Mouse (Mus musculus) liver, postnatal 0 days (tissue): ENCODE measurements around the gene Gpatch8. TPM values are rescaled to one million over a fixed set of nuclear protein-coding genes. Genes with fewer than 3 reads are reported as not detected.

ENCODE experiments used
- ATAC-seq: fragments of 200-750 bp; cut with Nextera tagmentation; 2 replicates; pipeline ENCODE4 v1.8.0; 2017; ENCODE audit warnings: mild to moderate bottlenecking, moderate library complexity
- DNase-seq: peaks from one replicate; pipeline ENCODE4 v3.0.0-alpha.2; 2016
- H3K27ac ChIP-seq: fragments of 300-500 bp; sonication (generic); 2 replicates; pipeline ENCODE4 v1.5.1; 2014; ENCODE audit warnings: antibody characterized with exemption, moderate library complexity, mild to moderate bottlenecking, low read depth
- H3K27me3 ChIP-seq: fragments of 300-500 bp; sonication (generic); 2 replicates; pipeline ENCODE4 v1.6.1; 2014; ENCODE audit warnings: low read length, control low read depth, mixed read lengths; ENCODE audit not compliant: insufficient read depth
- H3K36me3 ChIP-seq: fragments of 300-500 bp; sonication (generic); replicated peaks from 2 replicates; pipeline ENCODE4 v1.6.1; 2014; ENCODE audit warnings: mild to moderate bottlenecking, control low read depth, low read length, moderate library complexity, mixed read lengths; ENCODE audit not compliant: insufficient read depth
- H3K4me1 ChIP-seq: fragments of 300-500 bp; sonication (generic); 2 replicates; pipeline ENCODE4 v1.6.1; 2014; ENCODE audit warnings: antibody characterized with exemption, mild to moderate bottlenecking, control low read depth; ENCODE audit not compliant: insufficient read depth
- H3K4me2 ChIP-seq: fragments of 300-500 bp; sonication (generic); 2 replicates; pipeline ENCODE4 v1.6.1; 2014; ENCODE audit warnings: low read depth, mild to moderate bottlenecking, low read length, moderate library complexity, mixed read lengths
- H3K4me3 ChIP-seq: fragments of 300-500 bp; sonication (generic); 2 replicates; pipeline ENCODE4 v1.5.1; 2014; ENCODE audit warnings: low read depth, low read length
- H3K9ac ChIP-seq: fragments of 300-500 bp; sonication (generic); replicated peaks from 2 replicates; pipeline ENCODE4 v1.6.1; 2014; ENCODE audit warnings: mild to moderate bottlenecking, moderate library complexity
- H3K9me3 ChIP-seq: fragments of 300-500 bp; sonication (generic); 2 replicates; pipeline ENCODE4 v1.6.1; 2016; ENCODE audit warnings: mild to moderate bottlenecking, control low read depth, low read length, mixed read lengths
- CTCF ChIP-seq: sonication (generic); IDR thresholded peaks from 2 replicates; pipeline ENCODE4 v1.5.1; 2016; ENCODE audit warnings: antibody characterized with exemption, low read depth
- EP300 ChIP-seq: IDR thresholded peaks from 2 replicates; pipeline ENCODE4 v1.6.1; 2016; ENCODE audit warnings: antibody characterized with exemption, low read depth, mild to moderate bottlenecking
- WGBS: fragments of 180-500 bp; shearing (Covaris S2); extraction: QIAGEN DNeasy Blood & Tissue Kit; methylation state at CpG from one replicate; pipeline ENCODE4 v1.1.7; 2014; ENCODE audit not compliant: insufficient replicate concordance; 5-methylcytosine and 5-hydroxymethylcytosine counted together
- polyA plus RNA-seq: library from polyadenylated mRNA; unstranded; fragments of >200 nt; fragmentation: Nextera tagmentation; extraction: Ambion mirVana; gene quantifications from 2 replicates; pipeline ENCODE4 v1.2.1, GENCODE M21; 2015

Gene Gpatch8
- polyA plus RNA-seq, 1 experiment from 2014 or later: 12.2 TPM

- H3K4me1 ChIP-seq: peaks cover 8% of the 10 kb centered on the region
- H3K36me3 ChIP-seq: no peaks in the 10 kb centered on the region
- no peak overlapping the region for H3K27ac ChIP-seq
- no peaks in the 10 kb centered on the region for H3K9me3 ChIP-seq
- no peak overlapping the region for H3K9ac ChIP-seq
- DNase-seq (no peak), ATAC-seq (no peak)
- WGBS: 75% methylated on average over 3 of the region's 3 CpGs
- no peak overlapping the region for H3K4me3 ChIP-seq
- no peak overlapping the region for H3K4me2 ChIP-seq
- no peak for TF ChIP-seq EP300
- peak; percentile 38 for TF ChIP-seq CTCF
- peaks cover 46% of the 10 kb centered on the region for H3K27me3 ChIP-seq
Observed at GRCm38 (mm10) chr11:102441434-102441833, 114.8 kb downstream of the Gpatch8 start.

- TF ChIP-seq EP300: no peak
- no peak for TF ChIP-seq CTCF
- Histone ChIP-seq H3K9me3 (no peaks in the 10 kb centered on the region), H3K27me3 (peaks cover 34% of the 10 kb centered on the region), H3K4me2 (no peak overlapping the region), H3K27ac (no peak overlapping the region), H3K36me3 (peaks cover 9% of the 10 kb centered on the region), H3K9ac (no peak overlapping the region), H3K4me3 (no peak overlapping the region), H3K4me1 (peaks cover 8% of the 10 kb centered on the region)
- no peak for ATAC-seq
- WGBS: 78% methylated on average over 8 of the region's 8 CpGs
- no peak for DNase-seq
Observed at GRCm38 (mm10) chr11:102440255-102440654, 115.9 kb downstream of the Gpatch8 start.

- no peak overlapping the region for H3K27ac ChIP-seq
- TF ChIP-seq CTCF (no peak), EP300 (no peak)
- 81% methylated on average over 14 of the region's 14 CpGs for WGBS
- peaks cover 8% of the 10 kb centered on the region for H3K4me1 ChIP-seq
- H3K4me3 ChIP-seq: no peak overlapping the region
- ATAC-seq: no peak
- H3K9ac ChIP-seq: no peak overlapping the region
- no peak overlapping the region for H3K4me2 ChIP-seq
- DNase-seq: no peak
- H3K9me3 ChIP-seq: no peaks in the 10 kb centered on the region
- peaks cover 29% of the 10 kb centered on the region for H3K27me3 ChIP-seq
- peaks cover 16% of the 10 kb centered on the region for H3K36me3 ChIP-seq
Observed at GRCm38 (mm10) chr11:102439093-102440082, 116.8 kb downstream of the Gpatch8 start.

GRCm38 (mm10) chr11:102438212-102439092 is 117.7 kb downstream of the Gpatch8 start:
- H3K27me3 ChIP-seq: peaks cover 23% of the 10 kb centered on the region
- H3K9ac ChIP-seq: peak overlapping the region; percentile 54

GRCm38 (mm10) chr11:102437120-102438061 is 118.8 kb downstream of the Gpatch8 start:
- DNase-seq (peak; percentile 70), ATAC-seq (peak; percentile 60)
- peak; percentile 48 for TF ChIP-seq CTCF
- TF ChIP-seq EP300: no peak
- no peaks in the 10 kb centered on the region for H3K9me3 ChIP-seq
- H3K4me3 ChIP-seq: peak overlapping the region; percentile 51
- peak overlapping the region; percentile 54 for H3K9ac ChIP-seq
- peak overlapping the region; percentile 93 for H3K4me2 ChIP-seq
- peaks cover 21% of the 10 kb centered on the region for H3K27me3 ChIP-seq
- H3K4me1 ChIP-seq: peaks cover 12% of the 10 kb centered on the region
- peaks cover 18% of the 10 kb centered on the region for H3K36me3 ChIP-seq
- no peak overlapping the region for H3K27ac ChIP-seq
- 32% methylated on average over 80 of the region's 87 CpGs for WGBS

More at GRCm38 (mm10) chr11:102438212-102439092, 117.7 kb downstream of the Gpatch8 start:
- Histone ChIP-seq H3K27ac (no peak overlapping the region), H3K36me3 (peaks cover 18% of the 10 kb centered on the region), H3K4me3 (peak overlapping the region; percentile 51), H3K9me3 (no peaks in the 10 kb centered on the region), H3K4me2 (peak overlapping the region; percentile 93), H3K4me1 (peaks cover 8% of the 10 kb centered on the region)
- peak; percentile 24; the same call in 1 of the 2 replicates for ATAC-seq
- TF ChIP-seq CTCF (peak; percentile 90), EP300 (no peak)
- peak; percentile 86 for DNase-seq
- WGBS: 22% methylated on average over 74 of the region's 77 CpGs
